9 mouse cellular contexts compared by ENCODE assay signal in genomic region chr12:33236344-33237049, GRCm38 (mm10).
DNase-seq lines count a peak whose midpoint lies in the region; ATAC-seq and TF ChIP-seq lines count a peak whose summit lies in the region.
"Had no signal": no experiment of that assay in that cellular context is flagged by ENCODE, and none has a peak within 500 bp of the region (broad histone marks: within the 10 kb centered on the region; RNA-seq: fewer than 3 reads in every experiment).

No protein-coding gene starts in this region.

- TF ChIP-seq CTCF in gastrocnemius, adult 2 months (IDR thresholded peaks at IDR 0.05), result peak; percentile 14; the same call in 1 of the 2 replicates

- peak overlapping the region; percentile 75 for H3K27ac ChIP-seq in gastrocnemius, adult 2 months
- H3K27ac ChIP-seq in limb, embryonic 13.5 days, result no peak overlapping the region
- no peak overlapping the region for H3K27ac ChIP-seq in limb, embryonic 10.5 days
- no peak overlapping the region for H3K27ac ChIP-seq in ES-E14 (ENCODE audit: insufficient read depth, low read depth, low read length, poor library complexity, severe bottlenecking)

- in situ Hi-C loops in ES-E14 (cut with MboI; ENCODE audit: low sequenced_read_pairs in 2 of 2, unreplicated experiment in 2 of 2), result no loop called here

- H3K36me3 ChIP-seq in limb, embryonic 13.5 days, result peaks cover 2% of the 10 kb centered on the region; the same call in 1 of the 2 replicates
- H3K36me3 ChIP-seq in limb, embryonic 10.5 days, result no peaks in the 10 kb centered on the region
- no peaks in the 10 kb centered on the region for H3K36me3 ChIP-seq in ES-E14 (ENCODE audit: control insufficient read depth, insufficient read depth, low read length, poor library complexity, severe bottlenecking)

- peak overlapping the region; percentile 56 for H3K4me3 ChIP-seq in gastrocnemius, adult 2 months
- no peak overlapping the region for H3K4me3 ChIP-seq in limb, embryonic 13.5 days
- H3K4me3 ChIP-seq in limb, embryonic 10.5 days, result no peak overlapping the region
- no peak overlapping the region for H3K4me3 ChIP-seq in ES-E14 (ENCODE audit: insufficient read depth in 1 of 2, low read depth in 1 of 2, low read length in 2 of 2, poor library complexity in 1 of 2, severe bottlenecking in 1 of 2)

- WGBS in limb, embryonic 13.5 days, result 61% methylated on average over 11 of the region's 11 CpGs
- WGBS in limb, embryonic 10.5 days, result 74% methylated on average over 11 of the region's 11 CpGs

- 0 out of 2 replicates have a peak, but pooled peaks cover 9% of the 10 kb centered on the region for H3K9me3 ChIP-seq in limb, embryonic 13.5 days
- H3K9me3 ChIP-seq in limb, embryonic 10.5 days (replicated peaks), result no peaks in the 10 kb centered on the region
- no peaks in the 10 kb centered on the region for H3K9me3 ChIP-seq in ES-E14 (ENCODE audit: control insufficient read depth, insufficient read depth, low read depth, low read length)

- H3K27me3 ChIP-seq in limb, embryonic 13.5 days, result no peaks in the 10 kb centered on the region
- no peaks in the 10 kb centered on the region for H3K27me3 ChIP-seq in limb, embryonic 10.5 days (ENCODE audit: low read depth, poor library complexity, severe bottlenecking)

- intact Hi-C loops in gastrocnemius, adult 2 months (cut with DNase I), result no loop called here
- intact Hi-C loops in gastrocnemius, postnatal 36 days (cut with DNase I), result no loop called here

- no peak overlapping the region for H3K4me2 ChIP-seq in limb, embryonic 13.5 days (replicated peaks)

- peak; percentile 36 for ATAC-seq in limb, embryonic 13.5 days (ENCODE audit: low FRiP score, low read depth)
- ATAC-seq: CD4-positive, CD25-positive, alpha-beta regulatory T cell, adult 4 months had no signal

- no peak for DNase-seq in gastrocnemius, adult 2 months
- DNase-seq in gastrocnemius, postnatal 10 days, result no peak
- no peak for DNase-seq in limb, embryonic 10.5 days (ENCODE audit: low spot score)
- DNase-seq in ES-E14 (ENCODE audit: low read depth, low spot score), result peak; percentile 49
- DNase-seq in mesoderm, embryonic 11.5 days (ENCODE audit: low read depth, low spot score), result peak; percentile 68
- no peak for DNase-seq in gastrocnemius, postnatal 36 days
- no peak for DNase-seq in frontal cortex, postnatal 36 days (ENCODE audit: low spot score in 2 of 2)

- H3K9ac ChIP-seq in limb, embryonic 13.5 days, result no peak overlapping the region
- no peak overlapping the region for H3K9ac ChIP-seq in ES-E14 (ENCODE audit: insufficient read depth, low read depth, low read length, poor library complexity, severe bottlenecking)

- H3K4me1 ChIP-seq in limb, embryonic 13.5 days, result peaks cover 12% of the 10 kb centered on the region
- peaks cover 11% of the 10 kb centered on the region; the same call in 1 of the 2 replicates for H3K4me1 ChIP-seq in limb, embryonic 10.5 days
- no peaks in the 10 kb centered on the region for H3K4me1 ChIP-seq in ES-E14 (ENCODE audit: control insufficient read depth in 2 of 2, insufficient read depth in 2 of 2, low read length in 2 of 2, poor library complexity in 1 of 2)

TF ChIP-seq in ES-E14, 5 proteins besides CTCF, POLR2A, EP300 and RAD21:
- no peak for TF ChIP-seq HCFC1 (IDR thresholded peaks at IDR 0.05; ENCODE audit: borderline replicate concordance, insufficient read depth, low read length)
- TF ChIP-seq MAFK (IDR thresholded peaks at IDR 0.05; ENCODE audit: insufficient read depth, low read depth, low read length), result peak; percentile 82
- TF ChIP-seq ZC3H11A (IDR thresholded peaks at IDR 0.05; ENCODE audit: borderline replicate concordance, low read depth, low read length), result no peak
- TF ChIP-seq CHD2 (IDR thresholded peaks at IDR 0.05; ENCODE audit: low read depth, low read length), result no peak
- TF ChIP-seq ZNF384 (IDR thresholded peaks at IDR 0.05; ENCODE audit: low read depth, low read length), result no peak

Comparison
In these comparisons a context has a peak if more than half of its experiments do, and no peak if none do; other contexts are left out.
1. DNase-seq: peak in ES-E14 (single experiment) and mesoderm, embryonic 11.5 days (single experiment); none in gastrocnemius, adult 2 months (single experiment), gastrocnemius, postnatal 10 days (single experiment), limb, embryonic 10.5 days (single experiment), gastrocnemius, postnatal 36 days (0 of 2) and frontal cortex, postnatal 36 days (0 of 2).